Mouse (Mus musculus) retina, postnatal 7 days (tissue): ENCODE measurements at regions not wholly inside any gene's neighbourhood (a gene's known extent, or its start where the extent isn't known, plus 50 kb on each side); places are given as distances from the start of the nearest gene placed in this dataset.
"Not testable (repeated sequence)": the region's sequence is repeated elsewhere in the genome, so short reads cannot be mapped to it uniquely, and the experiment has no call there.

ENCODE experiments used
- DNase-seq: peaks from one replicate; pipeline ENCODE4 v3.0.0-alpha.2; 2012; ENCODE audit warnings: low read depth, low spot score

DNA sequence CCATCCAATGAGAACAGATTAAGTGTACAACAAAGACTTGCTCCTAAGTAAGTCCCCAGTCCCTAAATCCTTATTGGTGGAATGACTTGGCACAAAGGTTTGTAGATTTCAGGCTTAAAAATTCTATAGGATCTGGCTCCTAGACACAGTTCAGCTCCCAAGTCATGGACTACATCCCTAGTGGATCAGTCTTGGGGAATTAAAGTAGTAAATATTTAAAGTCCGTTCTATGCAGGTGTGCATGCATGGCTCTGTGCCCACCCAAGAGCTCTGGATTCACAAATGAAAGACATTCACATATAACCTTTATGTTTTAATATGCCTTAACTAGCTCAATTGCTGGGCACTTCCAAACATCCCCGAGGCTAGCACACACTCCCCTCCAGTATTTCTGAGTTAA lies 162.8 kb downstream of the Akr1d1 start:
- DNase-seq: no peak

DNA sequence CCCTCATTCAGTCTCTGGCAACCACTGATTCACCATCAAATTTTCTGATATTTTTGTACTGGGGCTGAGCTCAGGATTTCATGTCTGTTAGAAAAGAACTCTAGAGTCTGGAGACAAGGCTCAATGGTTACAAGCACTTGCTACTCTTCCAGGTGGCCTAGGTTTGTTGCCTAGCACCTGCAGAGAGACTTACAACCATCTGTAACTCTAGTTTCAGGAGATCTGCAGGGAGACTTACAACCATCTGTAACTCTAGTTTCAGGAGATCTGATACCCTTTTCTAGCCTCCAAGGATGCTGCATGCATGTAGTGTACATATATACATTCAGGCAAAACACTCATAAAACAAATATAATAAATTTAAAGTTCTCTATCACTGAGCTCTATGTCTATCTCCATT lies 166.1 kb downstream of the Akr1d1 start:
- no peak for DNase-seq

GRCm38 (mm10) chr6:37703946-37704345 lies 166.7 kb upstream of the Trim24 start:
- no peak for DNase-seq

DNA sequence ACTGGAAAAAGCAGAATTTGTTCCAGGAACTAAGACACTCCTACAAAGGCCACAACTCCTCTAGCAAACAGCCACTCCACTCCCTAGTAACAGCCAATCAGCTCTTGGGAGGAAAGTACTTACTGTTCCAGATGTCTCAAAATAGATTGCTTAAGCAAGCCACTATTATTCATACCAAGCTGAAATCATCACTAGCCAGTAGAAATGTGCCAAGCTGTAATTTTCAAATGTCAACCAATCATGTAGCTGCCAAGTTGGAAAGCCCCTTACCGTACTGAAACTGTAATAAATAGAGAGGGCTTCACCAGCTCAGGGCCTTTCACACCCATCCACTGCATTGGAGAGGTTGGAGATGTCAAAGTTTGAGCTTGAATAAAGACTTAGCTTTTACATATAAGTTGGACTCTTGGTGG lies 164.9 kb upstream of the Trim24 start:
- no peak for DNase-seq

GRCm38 (mm10) chr6:37707671-37708070 lies 162.9 kb upstream of the Trim24 start:
- not testable (repeated sequence) for DNase-seq

- no peak for DNase-seq
Observed at GRCm38 (mm10) chr6:37711766-37712165, 158.8 kb upstream of the Trim24 start.

- DNase-seq: no peak
Observed at GRCm38 (mm10) chr6:37713411-37713810, 157.2 kb upstream of the Trim24 start.

GRCm38 (mm10) chr6:37714223-37714928 lies 156.2 kb upstream of the Trim24 start:
- no peak for DNase-seq

- no peak for DNase-seq
Observed at GRCm38 (mm10) chr6:37721736-37722135, 148.9 kb upstream of the Trim24 start.

DNA sequence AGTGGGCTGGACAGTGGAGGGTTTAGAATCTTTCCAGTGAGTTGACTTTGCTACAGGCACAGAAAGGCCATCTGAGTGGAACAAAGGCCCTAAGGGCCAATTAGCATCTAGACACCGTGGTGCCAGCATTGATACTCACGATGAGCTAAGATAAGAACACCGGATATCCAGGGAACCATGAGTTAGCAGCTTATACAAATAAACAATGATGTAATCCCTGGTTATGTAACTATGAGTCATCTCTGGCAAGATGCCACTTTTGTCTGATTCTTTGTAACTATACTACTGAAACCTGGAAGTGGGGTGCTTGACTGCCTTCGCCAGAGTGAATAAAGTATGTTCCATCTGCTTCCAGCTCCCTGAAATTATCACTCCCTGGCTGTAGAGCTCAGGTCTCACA lies 147.3 kb upstream of the Trim24 start:
- DNase-seq: peak; percentile 34

DNA sequence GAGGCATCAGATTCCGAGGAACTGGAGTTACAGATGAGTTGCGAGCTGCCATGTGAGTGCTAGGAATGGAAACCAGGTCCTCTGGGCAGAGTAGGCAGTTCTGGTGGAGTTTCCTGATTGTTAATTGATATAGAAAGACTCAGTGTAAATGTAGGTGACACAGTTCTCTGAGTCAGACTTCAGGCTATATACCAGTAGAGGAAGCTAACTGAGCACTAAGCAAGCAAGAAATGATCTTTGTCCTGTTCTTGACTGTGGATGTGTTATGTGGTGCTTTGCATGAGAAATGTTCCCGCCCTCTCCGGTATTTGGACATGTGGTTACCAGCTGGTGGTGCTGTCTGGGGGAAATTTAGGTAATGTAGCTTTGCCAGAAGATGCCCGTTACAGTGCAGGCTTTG lies 146.4 kb upstream of the Trim24 start:
- DNase-seq: no peak

GRCm38 (mm10) chr6:37728621-37729020 lies 142.0 kb upstream of the Trim24 start:
- no peak for DNase-seq

DNA sequence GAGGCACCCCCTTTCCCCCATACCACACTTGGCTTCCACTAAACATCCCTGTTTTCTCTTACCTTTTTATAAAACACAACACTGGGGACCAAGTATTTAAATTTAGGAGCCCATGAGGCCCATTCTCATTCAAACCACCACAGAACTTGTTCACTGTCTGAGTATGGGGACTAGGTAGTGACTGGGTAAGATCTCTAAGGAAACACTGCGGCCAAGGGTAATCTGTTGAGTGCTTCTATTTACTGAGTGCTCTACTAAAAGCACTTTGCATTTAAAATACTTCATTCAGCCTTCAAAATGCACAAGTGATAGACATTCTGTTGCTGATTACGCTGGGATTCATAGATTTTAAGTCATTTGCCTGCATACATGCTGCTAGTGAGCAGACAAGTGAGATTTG lies 141.4 kb upstream of the Trim24 start:
- no peak for DNase-seq

GRCm38 (mm10) chr6:37730500-37731239 lies 139.9 kb upstream of the Trim24 start:
- DNase-seq: no peak

- DNase-seq: peak; percentile 24
Observed at GRCm38 (mm10) chr6:37732385-37732784, 138.2 kb upstream of the Trim24 start.

- DNase-seq: no peak
Observed at GRCm38 (mm10) chr6:37735288-37735961, 135.2 kb upstream of the Trim24 start.

- DNase-seq: no peak
Observed at GRCm38 (mm10) chr6:37735962-37736297, 134.7 kb upstream of the Trim24 start.

- no peak for DNase-seq
Observed at GRCm38 (mm10) chr6:37740982-37741889, 129.4 kb upstream of the Trim24 start.

GRCm38 (mm10) chr6:37741916-37742315 lies 128.7 kb upstream of the Trim24 start:
- not testable (repeated sequence) for DNase-seq

- no peak for DNase-seq
Observed at GRCm38 (mm10) chr6:37744679-37745078, 125.9 kb upstream of the Trim24 start.

DNA sequence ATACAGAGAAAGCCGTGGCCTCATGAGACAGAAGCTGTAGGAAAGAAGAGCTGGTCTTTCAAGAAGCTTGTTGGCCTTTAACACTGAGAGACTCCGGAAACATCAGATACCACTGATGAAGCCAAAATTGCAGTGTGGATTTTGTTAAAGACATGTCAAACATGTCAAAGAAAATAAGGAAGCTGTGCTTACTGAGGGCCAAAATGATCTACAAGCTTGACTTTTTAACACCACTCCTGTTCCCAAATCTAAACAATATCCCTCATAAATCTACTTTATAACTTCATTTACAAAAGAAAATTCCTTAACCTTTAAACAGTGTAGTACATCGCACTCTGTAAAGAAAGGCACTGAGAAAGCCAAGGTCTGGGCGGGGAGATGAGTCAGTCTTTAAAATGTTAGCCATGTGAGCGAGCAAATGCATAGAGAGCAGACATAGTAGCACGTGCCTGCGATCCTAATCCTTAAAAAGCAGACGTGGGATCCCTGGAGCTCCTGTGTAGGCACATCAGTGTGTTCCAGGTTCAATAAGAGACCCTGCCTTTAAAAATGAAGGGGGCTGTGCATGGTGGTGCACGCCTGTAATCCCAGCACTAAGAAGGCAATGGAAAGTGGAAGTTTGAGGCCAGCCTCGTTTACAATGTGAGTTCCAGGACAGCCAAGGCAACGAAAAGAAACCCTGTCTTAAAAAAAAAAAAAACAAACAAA lies 125.1 kb upstream of the Trim24 start:
- DNase-seq: no peak
